Mouse (Mus musculus) liver, embryonic 14.5 days (tissue): ENCODE measurements around the gene Lrp5. TPM values are rescaled to one million over a fixed set of nuclear protein-coding genes. Genes with fewer than 3 reads are reported as not detected.

Experiments
- ATAC-seq: fragments of 200-750 bp; cut with Nextera tagmentation; 2 replicates; pipeline ENCODE4 v1.8.0; 2017; ENCODE audit warnings: moderate number of reproducible peaks, mild to moderate bottlenecking, moderate library complexity; ENCODE audit not compliant: insufficient read depth
- DNase-seq, 3 experiments: peaks; one replicate each; pipeline ENCODE4 v3.0.0-alpha.2; 2012 to 2013; ENCODE audit warnings: low read depth in 3 of 3, low spot score in 3 of 3
- H3K27ac ChIP-seq: fragments of 300-500 bp; sonication (generic); 2 replicates; pipeline ENCODE4 v1.5.1; 2014; ENCODE audit warnings: moderate library complexity, mild to moderate bottlenecking, control low read depth, inconsistent platforms
- H3K27me3 ChIP-seq: fragments of 300-500 bp; sonication (generic); 2 replicates; pipeline ENCODE4 v1.6.1; 2014; ENCODE audit warnings: mild to moderate bottlenecking, low read length, moderate library complexity; ENCODE audit not compliant: control insufficient read depth, insufficient read depth
- H3K36me3 ChIP-seq: fragments of 300-500 bp; sonication (generic); replicated peaks from 2 replicates; pipeline ENCODE4 v1.6.1; 2014; ENCODE audit warnings: low read depth; ENCODE audit not compliant: control insufficient read depth, insufficient read depth
- H3K4me1 ChIP-seq, 2 experiments: fragments of 200-500 bp in 1 of 2; fragments of 300-500 bp in 1 of 2; sonication (generic) in 1 of 2; replicated peaks; 2 replicates each; pipeline ENCODE4 v1.6.1; 2012 to 2014; ENCODE audit warnings: antibody characterized with exemption in 1 of 2, inconsistent platforms in 1 of 2, low read length in 1 of 2; ENCODE audit not compliant: control insufficient read depth in 2 of 2, insufficient read depth in 2 of 2
- H3K4me2 ChIP-seq: fragments of 300-500 bp; sonication (generic); 2 replicates; pipeline ENCODE4 v1.6.1; 2014; ENCODE audit warnings: low read depth, mild to moderate bottlenecking, control low read depth, moderate library complexity
- H3K4me3 ChIP-seq, 2 experiments: fragments of 200-500 bp in 1 of 2; fragments of 300-500 bp in 1 of 2; sonication (generic) in 1 of 2; 2 replicates each; pipeline ENCODE4 v1.5.1; 2012 to 2014; ENCODE audit warnings: low read depth in 2 of 2, low read length in 2 of 2, mild to moderate bottlenecking in 2 of 2, control low read depth in 1 of 2, inconsistent platforms in 1 of 2, moderate library complexity in 1 of 2; ENCODE audit not compliant: insufficient read depth in 1 of 2
- H3K9ac ChIP-seq: fragments of 300-500 bp; sonication (generic); replicated peaks from 2 replicates; pipeline ENCODE4 v1.6.1; 2014; ENCODE audit warnings: mild to moderate bottlenecking, control low read depth, moderate library complexity
- H3K9me3 ChIP-seq: fragments of 300-500 bp; sonication (generic); 2 replicates; pipeline ENCODE4 v1.6.1; 2016; ENCODE audit warnings: low read length, mixed read lengths; ENCODE audit not compliant: control insufficient read depth
- CTCF ChIP-seq: IDR thresholded peaks from 2 replicates; pipeline ENCODE4 v1.5.1; 2016; ENCODE audit warnings: antibody characterized with exemption, low read depth, control low read depth
- EP300 ChIP-seq: IDR thresholded peaks from 2 replicates; pipeline ENCODE4 v1.6.1; 2016; ENCODE audit warnings: antibody characterized with exemption, low read depth
- WGBS: fragments of 180-500 bp; shearing (Covaris S2); extraction: QIAGEN DNeasy Blood & Tissue Kit; methylation state at CpG from one replicate; pipeline ENCODE4 v1.1.7; 2014; ENCODE audit not compliant: insufficient replicate concordance; 5-methylcytosine and 5-hydroxymethylcytosine counted together
- polyA plus RNA-seq, 2 experiments: library from polyadenylated mRNA; depleted of rRNA in 1 of 2; stranded (reverse) in 1 of 2; unstranded in 1 of 2; fragments of >200 nt; fragmentation: Nextera tagmentation in 1 of 2; extraction: Ambion mirVana in 1 of 2; gene quantifications; 2 replicates each; pipeline versions ENCODE4 v1.2.1 to v1.2.3; 2012 to 2014

Lrp5 gene
- polyA plus RNA-seq, 2 experiments = 2.3 to 6.8 TPM

GRCm38 (mm10) chr19:3650448-3650847 lies 35.9 kb downstream of the Lrp5 start:
- 82% methylated on average over 3 of the region's 3 CpGs for WGBS
- H3K4me2 ChIP-seq = no peak overlapping the region
- no peak for ATAC-seq
- H3K27me3 ChIP-seq = no peaks in the 10 kb centered on the region
- no peak overlapping the region for H3K4me3 ChIP-seq
- TF ChIP-seq EP300 (no peak), CTCF (no peak)
- peaks cover 0 to 2% of the 10 kb centered on the region in 2 experiments; a peak in 1 of 4 replicates for H3K4me1 ChIP-seq
- no peak for DNase-seq
- no peaks in the 10 kb centered on the region for H3K9me3 ChIP-seq
- H3K9ac ChIP-seq = no peak overlapping the region
- H3K36me3 ChIP-seq = peaks cover 8% of the 10 kb centered on the region
- H3K27ac ChIP-seq = no peak overlapping the region

DNA sequence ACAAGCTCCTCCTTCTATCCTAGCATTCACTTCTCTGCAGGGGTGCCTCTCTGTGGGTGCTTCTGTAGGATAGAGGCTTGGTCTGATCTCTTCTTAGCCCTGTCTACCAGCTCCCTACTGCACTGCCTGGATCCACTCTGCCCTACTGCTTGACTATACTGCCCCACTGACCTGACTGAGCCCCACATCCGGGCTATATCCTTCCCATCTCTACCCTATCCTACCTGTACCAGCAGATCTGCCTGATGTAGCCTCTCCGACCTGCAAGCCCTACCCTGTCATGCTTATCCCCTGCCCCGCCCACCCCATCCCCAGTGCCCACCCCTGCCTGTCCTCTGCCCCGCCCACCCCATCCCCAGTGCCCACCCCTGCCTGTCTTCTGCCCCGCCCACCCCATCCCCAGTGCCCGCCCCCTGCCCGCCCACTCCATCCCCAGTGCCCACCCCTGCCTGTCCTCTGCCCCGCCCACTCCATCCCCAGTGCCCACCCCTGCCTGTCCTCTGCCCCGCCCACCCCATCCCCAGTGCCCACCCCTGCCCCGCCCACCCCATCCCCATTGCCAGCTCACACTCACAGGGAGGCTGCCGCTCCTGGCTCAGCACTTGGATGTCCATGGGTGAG lies 37.4 kb downstream of the Lrp5 start:
- H3K9me3 ChIP-seq = no peaks in the 10 kb centered on the region
- H3K4me1 ChIP-seq = peaks cover 0 to 2% of the 10 kb centered on the region in 2 experiments; a peak in 1 of 4 replicates
- H3K36me3 ChIP-seq = peaks cover 8% of the 10 kb centered on the region
- no peak overlapping the region for H3K9ac ChIP-seq
- ATAC-seq (0 out of 2 replicates have a peak, but pooled peaks have one; percentile 12), DNase-seq (no peak)
- H3K4me3 ChIP-seq = no peak overlapping the region
- no peak overlapping the region for H3K4me2 ChIP-seq
- no peak for TF ChIP-seq CTCF
- TF ChIP-seq EP300 = no peak
- 71% methylated on average over 9 of the region's 11 CpGs for WGBS
- H3K27me3 ChIP-seq = no peaks in the 10 kb centered on the region
- no peak overlapping the region for H3K27ac ChIP-seq

GRCm38 (mm10) chr19:3647999-3648398 lies 38.4 kb downstream of the Lrp5 start:
- H3K36me3 ChIP-seq = peaks cover 8% of the 10 kb centered on the region
- DNase-seq = no peak
- H3K9me3 ChIP-seq = no peaks in the 10 kb centered on the region
- H3K4me2 ChIP-seq = no peak overlapping the region
- H3K4me3 ChIP-seq = no peak overlapping the region
- H3K27ac ChIP-seq = no peak overlapping the region
- H3K27me3 ChIP-seq = no peaks in the 10 kb centered on the region
- no peak overlapping the region for H3K9ac ChIP-seq
- no peak for ATAC-seq
- TF ChIP-seq EP300 (no peak), CTCF (no peak)
- peaks cover 0 to 2% of the 10 kb centered on the region in 2 experiments; a peak in 1 of 4 replicates for H3K4me1 ChIP-seq
- WGBS = 73% methylated on average over 3 of the region's 3 CpGs

DNA sequence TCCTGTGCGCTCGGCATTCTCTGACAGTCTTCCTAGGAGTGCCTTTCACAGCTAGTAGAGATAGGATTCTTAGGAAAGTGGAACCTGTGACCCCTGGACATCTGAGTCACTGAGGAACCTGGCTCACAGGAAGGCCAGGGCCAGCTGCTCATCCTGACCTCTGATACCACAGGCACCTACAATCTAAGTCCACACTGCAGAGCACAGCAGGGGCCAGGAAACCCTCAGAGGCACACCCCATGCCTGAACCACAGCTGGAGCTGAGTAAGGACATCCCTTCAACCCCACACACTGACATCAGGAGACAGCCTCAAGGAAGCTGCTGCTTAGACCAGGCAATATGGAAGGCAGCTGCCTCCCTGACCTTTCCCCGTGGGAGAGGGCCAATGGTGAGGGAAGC lies 40.6 kb downstream of the Lrp5 start:
- ATAC-seq = peak; percentile 30; the same call in 1 of the 2 replicates
- WGBS = 68% methylated on average over 3 of the region's 3 CpGs

GRCm38 (mm10) chr19:3645318-3645717 lies 41.0 kb downstream of the Lrp5 start:
- Histone ChIP-seq H3K36me3 (no peaks in the 10 kb centered on the region), H3K9ac (no peak overlapping the region), H3K9me3 (no peaks in the 10 kb centered on the region), H3K27me3 (no peaks in the 10 kb centered on the region), H3K4me3 (no peak overlapping the region), H3K4me2 (no peak overlapping the region), H3K27ac (no peak overlapping the region), H3K4me1 (peaks cover 0 to 2% of the 10 kb centered on the region in 2 experiments; a peak in 1 of 4 replicates)
- DNase-seq (no peak), ATAC-seq (no peak)
- TF ChIP-seq CTCF (no peak), EP300 (no peak)
- WGBS = 57% methylated on average over 4 of the region's 4 CpGs

More for the DNA sequence above, 40.6 kb downstream of the Lrp5 start:
- H3K4me2 ChIP-seq = no peak overlapping the region
- TF ChIP-seq CTCF (no peak), EP300 (no peak)
- DNase-seq = no peak
- no peak overlapping the region for H3K27ac ChIP-seq
- no peak overlapping the region for H3K9ac ChIP-seq
- H3K4me1 ChIP-seq = peaks cover 0 to 2% of the 10 kb centered on the region in 2 experiments; a peak in 1 of 4 replicates
- no peaks in the 10 kb centered on the region for H3K9me3 ChIP-seq
- H3K27me3 ChIP-seq = no peaks in the 10 kb centered on the region
- no peak overlapping the region for H3K4me3 ChIP-seq
- H3K36me3 ChIP-seq = no peaks in the 10 kb centered on the region
